Mouse (Mus musculus) CH12.LX (cell line): Measurements from ENCODE around the gene Dner. TPM values are rescaled to one million over a fixed set of nuclear protein-coding genes. Genes with fewer than 3 reads are reported as not detected.

Source experiments
- DNase-seq: peaks from one replicate; pipeline ENCODE4 v3.0.0-alpha.2; 2013; ENCODE audit errors: extremely low read depth
- H3K27ac ChIP-seq: 2 replicates; pipeline ENCODE4 v1.5.1; 2012; ENCODE audit warnings: low read depth, mild to moderate bottlenecking, control low read depth, moderate library complexity; ENCODE audit not compliant: insufficient read depth
- H3K27me3 ChIP-seq: replicated peaks from 2 replicates; pipeline ENCODE3; 2012; ENCODE audit warnings: inconsistent platforms
- H3K36me3 ChIP-seq, 2 experiments: replicated peaks in 1 of 2; 2 replicates each; pipeline versions ENCODE3 to v1.6.1; 2012; ENCODE audit warnings: inconsistent platforms in 1 of 2, low read length in 1 of 2, mild to moderate bottlenecking in 1 of 2, mixed read lengths in 1 of 2, moderate library complexity in 1 of 2; ENCODE audit not compliant: control insufficient read depth in 1 of 2, insufficient read depth in 1 of 2
- H3K4me1 ChIP-seq, 2 experiments: 2 replicates each; pipeline ENCODE4 v1.6.1; 2012; ENCODE audit warnings: inconsistent platforms in 1 of 2, moderate library complexity in 1 of 2; ENCODE audit not compliant: insufficient read depth in 2 of 2, control insufficient read depth in 1 of 2
- H3K4me2 ChIP-seq: 2 replicates; pipeline ENCODE4 v1.6.1; 2012; ENCODE audit warnings: low read depth, mild to moderate bottlenecking, control low read depth; ENCODE audit not compliant: poor library complexity, insufficient read depth, severe bottlenecking
- H3K4me3 ChIP-seq, 3 experiments: fragments of 150-350 bp in 1 of 3; sonication (generic) in 1 of 3; replicated peaks in 1 of 3; 2 replicates each; pipeline versions ENCODE3 to v1.5.1; 2011 to 2012; ENCODE audit warnings: low read depth in 2 of 3, low read length in 2 of 3, mild to moderate bottlenecking in 2 of 3, moderate library complexity in 2 of 3, control low read depth in 1 of 3, improper control_type of control experiment in 1 of 3, inconsistent platforms in 1 of 3, mixed read lengths in 1 of 3; ENCODE audit not compliant: poor library complexity in 1 of 3
- H3K79me2 ChIP-seq: replicated peaks from 2 replicates; pipeline ENCODE4 v1.6.1; 2012; ENCODE audit warnings: mild to moderate bottlenecking, moderate library complexity; ENCODE audit not compliant: control insufficient read depth, poor library complexity, insufficient read depth, severe bottlenecking; ENCODE audit errors: extremely low read depth
- H3K9ac ChIP-seq: 2 replicates; pipeline ENCODE4 v1.6.1; 2012; ENCODE audit warnings: low read depth, mild to moderate bottlenecking, control low read depth, moderate library complexity; ENCODE audit not compliant: insufficient read depth
- H3K9me3 ChIP-seq: replicated peaks from 2 replicates; pipeline ENCODE3; 2012; ENCODE audit warnings: low read length, inconsistent platforms, mixed read lengths
- BHLHE40 ChIP-seq: IDR thresholded peaks from 2 replicates; pipeline ENCODE4 v1.6.1; 2011; ENCODE audit warnings: mild to moderate bottlenecking, low read depth, low read length, improper control_type of control experiment
- CHD2 ChIP-seq: IDR thresholded peaks from 2 replicates; pipeline ENCODE4 v1.6.1; 2011; ENCODE audit warnings: low read length, improper control_type of control experiment
- CTCF ChIP-seq, 2 experiments: IDR thresholded peaks in 1 of 2; conservative IDR thresholded peaks in 1 of 2; 2 replicates each; pipeline ENCODE4 v1.5.1; 2011 to 2012; ENCODE audit warnings: low read depth in 2 of 2, low read length in 2 of 2, improper control_type of control experiment in 1 of 2, inconsistent platforms in 1 of 2, mild to moderate bottlenecking in 1 of 2, moderate library complexity in 1 of 2
- ELF1 ChIP-seq: IDR thresholded peaks from 2 replicates; pipeline ENCODE4 v1.6.1; 2014; ENCODE audit warnings: low read depth, mild to moderate bottlenecking, inconsistent platforms, low read length, improper control_type of control experiment
- EP300 ChIP-seq: IDR thresholded peaks from 2 replicates; pipeline ENCODE4 v1.6.1; 2011; ENCODE audit warnings: low read length, improper control_type of control experiment
- ETS1 ChIP-seq: conservative IDR thresholded peaks from 2 replicates; pipeline ENCODE4 v1.6.1; 2012; ENCODE audit warnings: low read depth, mild to moderate bottlenecking, inconsistent platforms, low read length, improper control_type of control experiment, moderate library complexity
- HCFC1 ChIP-seq: IDR thresholded peaks from 2 replicates; pipeline ENCODE4 v1.6.1; 2012; ENCODE audit warnings: low read depth, mild to moderate bottlenecking, inconsistent platforms, low read length, improper control_type of control experiment
- JUN ChIP-seq: IDR thresholded peaks from 2 replicates; pipeline ENCODE4 v1.6.1; 2011; ENCODE audit warnings: low read depth, mild to moderate bottlenecking, low read length, improper control_type of control experiment, moderate library complexity; ENCODE audit not compliant: insufficient read depth
- JUND ChIP-seq: conservative IDR thresholded peaks from 2 replicates; pipeline ENCODE4 v1.6.1; 2011; ENCODE audit warnings: low read depth, low read length, improper control_type of control experiment
- KAT2A ChIP-seq: IDR thresholded peaks from 2 replicates; pipeline ENCODE4 v1.6.1; 2012; ENCODE audit warnings: low read length, improper control_type of control experiment, inconsistent platforms; ENCODE audit not compliant: insufficient replicate concordance
- MAX ChIP-seq: IDR thresholded peaks from 2 replicates; pipeline ENCODE4 v1.6.1; 2011; ENCODE audit warnings: low read length, improper control_type of control experiment
- MAZ ChIP-seq: IDR thresholded peaks from 2 replicates; pipeline ENCODE4 v1.6.1; 2012; ENCODE audit warnings: low read depth, mild to moderate bottlenecking, inconsistent platforms, low read length, improper control_type of control experiment, moderate library complexity
- MXI1 ChIP-seq: IDR thresholded peaks from 2 replicates; pipeline ENCODE4 v1.6.1; 2011; ENCODE audit warnings: mild to moderate bottlenecking, low read depth, low read length, improper control_type of control experiment
- MYC ChIP-seq: IDR thresholded peaks from 2 replicates; pipeline ENCODE4 v1.6.1; 2011; ENCODE audit warnings: low read depth, mild to moderate bottlenecking, improper control_type of control experiment, low read length
- NRF1 ChIP-seq: IDR thresholded peaks from 2 replicates; pipeline ENCODE4 v1.6.1; 2014; ENCODE audit warnings: low read depth, mild to moderate bottlenecking, inconsistent platforms, low read length, improper control_type of control experiment, moderate library complexity
- RAD21 ChIP-seq: IDR thresholded peaks from 2 replicates; pipeline ENCODE4 v1.6.1; 2011; ENCODE audit warnings: low read depth, mild to moderate bottlenecking, low read length, improper control_type of control experiment, moderate library complexity
- RCOR1 ChIP-seq: conservative IDR thresholded peaks from 2 replicates; pipeline ENCODE4 v1.6.1; 2012; ENCODE audit warnings: low read depth, mild to moderate bottlenecking, inconsistent platforms, low read length, improper control_type of control experiment
- SIN3A ChIP-seq: IDR thresholded peaks from 2 replicates; pipeline ENCODE4 v1.6.1; 2012; ENCODE audit warnings: low read length, improper control_type of control experiment, inconsistent platforms
- SMC3 ChIP-seq: IDR thresholded peaks from 2 replicates; pipeline ENCODE4 v1.6.1; 2011; ENCODE audit warnings: low read depth, low read length, improper control_type of control experiment
- TBP ChIP-seq: conservative IDR thresholded peaks from 2 replicates; pipeline ENCODE4 v1.6.1; 2011; ENCODE audit warnings: low read depth, low read length, improper control_type of control experiment
- UBTF ChIP-seq: IDR thresholded peaks from 2 replicates; pipeline ENCODE4 v1.6.1; 2012; ENCODE audit warnings: low read depth, mild to moderate bottlenecking, inconsistent platforms, low read length, improper control_type of control experiment, moderate library complexity
- USF1 ChIP-seq: IDR thresholded peaks from 2 replicates; pipeline ENCODE4 v1.6.1; 2014; ENCODE audit warnings: low read depth, mild to moderate bottlenecking, inconsistent platforms, low read length, improper control_type of control experiment
- ZMIZ1 ChIP-seq: IDR thresholded peaks from 2 replicates; pipeline ENCODE4 v1.6.1; 2012; ENCODE audit warnings: low read depth, mild to moderate bottlenecking, inconsistent platforms, low read length, improper control_type of control experiment
- dilution Hi-C: fragments of 300-500 bp; cut with MboI; formaldehyde crosslinking; loops from 2 replicates; pipeline ENCODE4 v1.14.3; 2020; ENCODE audit warnings: low sequenced_read_pairs; ENCODE audit not compliant: extremely low pct_unique_long_range_greater_than_20kb, extremely low pct_ligation_motif_present
- in situ Hi-C: fragments of 300-500 bp; cut with MboI; formaldehyde crosslinking; loops from 3 replicates; pipeline ENCODE4 v1.14.3; 2019; ENCODE audit warnings: low sequenced_read_pairs, low pct_ligation_motif_present, low pct_unique_long_range_greater_than_20kb, mixed read lengths
- polyA plus RNA-seq: library from polyadenylated mRNA; unstranded; fragments of >175 nt; gene quantifications from 2 replicates; pipeline ENCODE4 v1.2.1, GENCODE M21; 2012; ENCODE audit warnings: low read depth; ENCODE audit not compliant: insufficient read length
- total RNA-seq, 2 experiments: library from RNA; depleted of rRNA; stranded (reverse); fragments of 300-350 nt in 1 of 2; fragments of >200 nt in 1 of 2; gene quantifications; 2 replicates each; pipeline ENCODE4 v1.2.3; 2012 to 2014

Dner gene
- total and polyA plus RNA-seq, 3 experiments, result not detected

DNA sequence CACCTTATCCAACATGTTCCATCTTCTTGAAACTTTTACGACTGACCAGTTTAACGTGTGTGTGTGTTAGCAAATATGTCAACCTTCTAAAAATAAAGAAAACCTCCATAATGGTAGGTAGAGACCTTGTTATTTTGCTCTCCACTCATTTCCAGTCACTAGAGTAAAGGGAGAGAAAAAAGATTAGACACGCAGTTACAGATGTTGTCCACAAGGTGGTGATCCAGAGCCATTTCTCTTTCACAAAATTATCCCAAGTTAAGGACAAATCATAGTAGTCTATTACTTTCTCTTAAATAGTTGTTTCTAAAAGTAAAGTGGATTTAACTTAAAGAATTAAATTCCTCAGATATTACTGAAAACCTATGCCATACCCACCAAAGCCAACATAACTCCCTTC, 37.8 kb upstream of the Dner start:
- DNase-seq, result peak; percentile 33
- Histone ChIP-seq H3K27me3 (no peaks in the 10 kb centered on the region), H3K4me2 (no peak overlapping the region), H3K36me3 (peaks cover 30 to 71% of the 10 kb centered on the region in 2 experiments), H3K27ac (no peak overlapping the region), H3K79me2 (no peaks in the 10 kb centered on the region; the same call in 1 of the 2 replicates), H3K4me1 (no peaks in the 10 kb centered on the region), H3K9ac (no peak overlapping the region), H3K4me3 (no peak overlapping the region), H3K9me3 (no peaks in the 10 kb centered on the region)
- TF ChIP-seq SIN3A, result no peak
- TF ChIP-seq CHD2, result no peak
- no peak for TF ChIP-seq ELF1
- TF ChIP-seq TBP, result no peak
- TF ChIP-seq KAT2A, result no peak
- TF ChIP-seq UBTF, result no peak
- TF ChIP-seq JUN, result no peak
- TF ChIP-seq HCFC1, result no peak
- TF ChIP-seq SMC3, result peak; percentile 70
- no peak for TF ChIP-seq ETS1
- no peak for TF ChIP-seq EP300
- no peak for TF ChIP-seq BHLHE40
- TF ChIP-seq USF1, result no peak
- no peak for TF ChIP-seq MXI1
- TF ChIP-seq RAD21, result peak; percentile 73
- no peak for TF ChIP-seq MAX
- TF ChIP-seq JUND, result no peak
- no peak for TF ChIP-seq RCOR1
- TF ChIP-seq MYC, result no peak
- no peak for TF ChIP-seq NRF1
- peak; percentile 51 to 76; a peak in 3 of 4 replicates for TF ChIP-seq CTCF (conservative IDR thresholded peaks at IDR 0.05 in 1 of 2, IDR thresholded peaks at IDR 0.05 in 1 of 2; ENCODE audit: low read depth in 2 of 2, low read length in 2 of 2)
- dilution Hi-C loops (no loop called here), in situ Hi-C loops (no loop called here)

GRCm38 (mm10) chr1:84731763-84732162, 35.7 kb upstream of the Dner start:
- dilution Hi-C loops (no loop called here), in situ Hi-C loops (no loop called here)
- TF ChIP-seq MAX, result no peak
- TF ChIP-seq NRF1, result no peak
- TF ChIP-seq ZMIZ1, result no peak
- TF ChIP-seq CTCF (conservative IDR thresholded peaks at IDR 0.05 in 1 of 2, IDR thresholded peaks at IDR 0.05 in 1 of 2; ENCODE audit: low read depth in 2 of 2, low read length in 2 of 2), result no peak
- no peak for TF ChIP-seq MAZ
- no peak for TF ChIP-seq CHD2
- no peak for TF ChIP-seq HCFC1
- no peak overlapping the region for H3K9ac ChIP-seq
- H3K36me3 ChIP-seq, result peaks cover 25 to 72% of the 10 kb centered on the region in 2 experiments
- H3K4me1 ChIP-seq, result no peaks in the 10 kb centered on the region
- no peak overlapping the region for H3K4me3 ChIP-seq
- no peak overlapping the region for H3K27ac ChIP-seq
- no peaks in the 10 kb centered on the region for H3K27me3 ChIP-seq
- no peaks in the 10 kb centered on the region for H3K9me3 ChIP-seq
- no peaks in the 10 kb centered on the region; the same call in 1 of the 2 replicates for H3K79me2 ChIP-seq
- DNase-seq, result no peak
- no peak overlapping the region for H3K4me2 ChIP-seq
